Mouse (Mus musculus): ENCODE data around the gene Dtx2. TPM values are rescaled to one million over a fixed set of nuclear protein-coding genes. Genes with fewer than 3 reads are reported as not detected.

Dtx2 gene
- polyA plus RNA-seq, 1 experiment: 9.2 TPM

DNA sequence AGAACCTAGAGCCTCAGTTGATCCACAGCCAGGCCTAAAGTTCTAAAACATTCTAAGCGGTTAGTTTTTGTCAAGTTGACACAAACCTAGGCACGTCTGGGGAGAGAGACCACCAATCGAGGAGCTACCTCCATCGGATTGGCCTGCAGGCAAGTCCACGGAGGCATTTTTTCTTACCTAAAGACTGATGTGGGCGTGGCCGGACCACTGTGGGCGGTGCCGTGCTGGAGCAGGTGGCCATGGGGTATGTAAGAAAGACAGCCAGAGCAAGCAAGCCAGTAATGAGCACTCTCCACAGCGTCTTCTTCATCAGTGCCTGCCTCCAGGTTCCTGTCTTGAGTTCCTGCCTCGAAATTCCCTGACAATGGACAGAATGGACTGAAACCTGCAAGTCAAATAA lies 78.9 kb downstream of the Dtx2 start:
- TF ChIP-seq POLR2A (IDR thresholded peaks at IDR 0.05; ENCODE audit: borderline replicate concordance, insufficient read depth, low read length) (no peak), CTCF (IDR thresholded peaks at IDR 0.05; ENCODE audit: borderline replicate concordance, insufficient read depth, low read depth, low read length) (no peak)
- 63% methylated on average over 11 of the region's 11 CpGs for WGBS

DNA sequence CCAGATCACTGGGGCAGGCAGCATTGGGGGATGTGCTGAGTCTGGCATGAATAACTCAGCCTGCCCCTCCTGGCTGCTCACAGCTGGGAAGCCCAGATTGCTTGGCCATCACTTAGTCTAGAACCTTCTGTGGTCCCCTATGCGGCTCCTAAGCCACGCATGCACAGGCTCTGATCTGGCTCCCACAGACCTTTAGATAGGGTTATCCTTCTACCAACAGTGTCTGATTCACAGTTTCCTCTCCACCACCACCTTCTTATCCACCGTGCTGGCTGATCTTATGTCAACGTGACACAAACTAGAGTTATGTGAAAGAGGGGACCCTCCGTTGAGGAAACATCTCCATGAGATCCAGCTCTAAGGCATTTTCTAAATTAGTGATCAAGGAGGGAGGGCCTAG lies 80.5 kb downstream of the Dtx2 start:
- Histone ChIP-seq H3K4me1 (ENCODE audit: control insufficient read depth, insufficient read depth, low read length) (no peaks in the 10 kb centered on the region), H3K27me3 (ENCODE audit: control insufficient read depth, insufficient read depth, low read length) (no peaks in the 10 kb centered on the region), H3K4me3 (replicated peaks; ENCODE audit: insufficient read depth, low read depth, low read length) (no peak overlapping the region), H3K27ac (ENCODE audit: insufficient read depth, low read length) (no peak overlapping the region)
- WGBS: 84% methylated on average over 5 of the region's 5 CpGs
- DNase-seq: no peak
- TF ChIP-seq POLR2A (IDR thresholded peaks at IDR 0.05; ENCODE audit: borderline replicate concordance, insufficient read depth, low read length) (no peak), CTCF (IDR thresholded peaks at IDR 0.05; ENCODE audit: borderline replicate concordance, insufficient read depth, low read depth, low read length) (no peak)

More for the DNA sequence above, 78.9 kb downstream of the Dtx2 start:
- Histone ChIP-seq H3K4me1 (ENCODE audit: control insufficient read depth, insufficient read depth, low read length) (no peaks in the 10 kb centered on the region), H3K4me3 (replicated peaks; ENCODE audit: insufficient read depth, low read depth, low read length) (no peak overlapping the region), H3K27ac (ENCODE audit: insufficient read depth, low read length) (no peak overlapping the region), H3K27me3 (ENCODE audit: control insufficient read depth, insufficient read depth, low read length) (no peaks in the 10 kb centered on the region)
- no peak for DNase-seq

DNA sequence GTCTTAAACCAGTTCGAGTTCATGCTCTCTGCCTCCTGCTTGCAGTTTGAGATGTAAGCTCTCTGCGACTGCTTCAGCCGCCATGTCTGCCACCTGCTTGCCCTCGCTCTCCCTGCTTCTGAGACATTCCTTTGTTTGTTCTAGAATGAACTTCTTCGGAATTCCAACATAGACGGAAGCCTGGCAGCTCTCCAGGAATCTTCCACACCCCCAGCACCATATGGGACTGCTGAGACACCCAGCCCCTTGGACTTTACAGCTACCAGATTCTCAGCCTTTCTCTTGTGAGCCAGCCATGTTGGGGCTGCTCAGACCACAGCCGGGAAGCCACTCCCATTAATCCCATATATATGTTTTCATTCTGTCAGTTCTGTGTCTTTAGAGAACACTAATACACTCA lies 81.7 kb downstream of the Dtx2 start:
- DNase-seq: no peak

DNA sequence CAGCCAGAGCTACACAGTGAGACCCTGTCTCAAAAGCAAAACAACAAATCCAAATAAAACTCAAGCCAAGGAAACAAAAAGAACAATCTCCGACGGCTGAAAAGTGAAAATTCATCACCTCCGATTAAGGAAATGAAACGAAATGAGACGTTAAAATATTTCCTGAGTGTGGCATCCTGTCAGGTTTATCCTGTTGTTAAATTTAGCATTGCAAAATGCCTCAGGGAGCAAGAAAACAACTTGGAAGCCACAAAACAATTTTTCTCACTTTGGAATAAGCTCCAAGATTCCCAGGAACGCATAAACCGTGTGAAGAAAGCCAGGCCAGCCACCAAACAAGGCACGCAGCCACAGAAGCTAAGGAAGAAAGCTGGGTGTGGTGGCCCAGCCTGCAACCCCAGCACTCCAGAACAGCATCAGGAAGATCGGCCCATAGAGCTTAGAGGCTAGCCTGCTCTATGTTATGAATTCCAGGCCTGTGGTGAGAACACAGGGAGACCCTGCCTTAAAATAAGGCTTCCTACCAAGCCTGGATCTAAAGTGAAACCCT lies 82.5 kb downstream of the Dtx2 start:
- Histone ChIP-seq H3K27me3 (ENCODE audit: control insufficient read depth, insufficient read depth, low read length) (no peaks in the 10 kb centered on the region), H3K4me1 (ENCODE audit: control insufficient read depth, insufficient read depth, low read length) (no peaks in the 10 kb centered on the region), H3K4me3 (replicated peaks; ENCODE audit: insufficient read depth, low read depth, low read length) (no peak overlapping the region), H3K27ac (ENCODE audit: insufficient read depth, low read length) (no peak overlapping the region)
- DNase-seq: no peak
- WGBS: 83% methylated on average over 9 of the region's 9 CpGs
- TF ChIP-seq POLR2A (IDR thresholded peaks at IDR 0.05; ENCODE audit: borderline replicate concordance, insufficient read depth, low read length): no peak
- TF ChIP-seq CTCF (IDR thresholded peaks at IDR 0.05; ENCODE audit: borderline replicate concordance, insufficient read depth, low read depth, low read length): no peak

More for the DNA sequence above, 81.7 kb downstream of the Dtx2 start:
- 16% methylated on average over 7 of the region's 7 CpGs for WGBS
- Histone ChIP-seq H3K27me3 (ENCODE audit: control insufficient read depth, insufficient read depth, low read length) (no peaks in the 10 kb centered on the region), H3K4me1 (ENCODE audit: control insufficient read depth, insufficient read depth, low read length) (no peaks in the 10 kb centered on the region), H3K4me3 (replicated peaks; ENCODE audit: insufficient read depth, low read depth, low read length) (no peak overlapping the region), H3K27ac (ENCODE audit: insufficient read depth, low read length) (no peak overlapping the region)
- TF ChIP-seq CTCF (IDR thresholded peaks at IDR 0.05; ENCODE audit: borderline replicate concordance, insufficient read depth, low read depth, low read length) (no peak), POLR2A (IDR thresholded peaks at IDR 0.05; ENCODE audit: borderline replicate concordance, insufficient read depth, low read length) (no peak)

DNA sequence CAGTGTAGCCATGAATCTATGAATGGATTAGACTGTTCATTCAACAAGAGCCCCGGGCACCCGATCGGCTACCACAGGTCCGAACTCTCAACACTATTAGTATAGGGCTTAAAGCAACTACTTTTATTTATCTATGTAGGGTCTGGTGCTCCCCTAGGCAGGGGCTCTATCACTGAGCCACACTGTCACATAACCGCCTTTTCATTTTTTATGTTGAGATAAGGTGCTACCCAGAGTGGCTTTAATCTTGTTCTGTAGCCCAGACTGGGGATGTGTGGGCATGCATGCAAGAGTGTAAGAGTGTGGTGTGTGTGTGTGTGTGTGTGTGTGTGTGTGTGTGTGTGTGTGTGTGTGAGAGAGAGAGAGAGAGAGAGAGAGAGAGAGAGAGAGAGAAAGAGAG lies 83.5 kb downstream of the Dtx2 start:
- Histone ChIP-seq H3K27me3 (ENCODE audit: control insufficient read depth, insufficient read depth, low read length) (no peaks in the 10 kb centered on the region), H3K4me3 (replicated peaks; ENCODE audit: insufficient read depth, low read depth, low read length) (no peak overlapping the region), H3K27ac (ENCODE audit: insufficient read depth, low read length) (no peak overlapping the region), H3K4me1 (ENCODE audit: control insufficient read depth, insufficient read depth, low read length) (no peaks in the 10 kb centered on the region)
- no peak for TF ChIP-seq CTCF (IDR thresholded peaks at IDR 0.05; ENCODE audit: borderline replicate concordance, insufficient read depth, low read depth, low read length)
- WGBS: 96% methylated on average over 5 of the region's 5 CpGs
- no peak for DNase-seq

DNA sequence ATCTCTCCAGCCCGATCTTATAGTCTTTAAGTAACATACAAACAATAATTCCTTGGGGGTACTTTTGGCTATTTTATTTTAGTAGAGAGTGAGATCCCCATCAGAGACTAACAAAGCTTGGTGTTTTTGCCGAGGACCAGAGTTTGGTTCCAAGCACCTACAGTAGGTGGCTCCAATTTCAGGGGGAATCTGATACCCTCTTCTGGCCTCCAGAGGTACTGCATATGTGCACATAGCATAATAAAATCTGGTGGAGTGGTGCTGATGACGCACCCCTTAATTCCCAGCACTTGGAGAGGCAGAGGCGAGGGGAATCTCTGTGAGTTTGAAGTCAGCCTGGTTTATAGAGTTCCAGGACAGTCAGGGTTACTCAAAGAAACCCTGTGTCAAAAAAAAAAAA lies 87.7 kb downstream of the Dtx2 start:
- no peak for DNase-seq
- TF ChIP-seq CTCF (IDR thresholded peaks at IDR 0.05; ENCODE audit: borderline replicate concordance, insufficient read depth, low read depth, low read length): no peak
- no peak for TF ChIP-seq POLR2A (IDR thresholded peaks at IDR 0.05; ENCODE audit: borderline replicate concordance, insufficient read depth, low read length)
- H3K27ac ChIP-seq (ENCODE audit: insufficient read depth, low read length): no peak overlapping the region
- H3K4me1 ChIP-seq (ENCODE audit: control insufficient read depth, insufficient read depth, low read length): peaks cover 5% of the 10 kb centered on the region
- 87% methylated on average over 4 of the region's 4 CpGs for WGBS
- H3K4me3 ChIP-seq (replicated peaks; ENCODE audit: insufficient read depth, low read depth, low read length): no peak overlapping the region
- H3K27me3 ChIP-seq (ENCODE audit: control insufficient read depth, insufficient read depth, low read length): no peaks in the 10 kb centered on the region

Other genes with a start within 250 kb of the Dtx2 start
- gene Styxl1, start 216.4 kb upstream of the Dtx2 start, polyA plus RNA-seq (2012; rRNA removed): 0.26 and 0.62 TPM in 2 replicates
- 676 and 703 TPM in 2 replicates for gene Mdh2, start 216.3 kb upstream of the Dtx2 start, polyA plus RNA-seq (2012; rRNA removed)
- 123 and 131 TPM in 2 replicates for gene Srrm3, start 187.9 kb upstream of the Dtx2 start, polyA plus RNA-seq (2012; rRNA removed)
- 42.9 and 49.2 TPM in 2 replicates for gene Hspb1, start 106.9 kb upstream of the Dtx2 start, polyA plus RNA-seq (2012; rRNA removed)
- 445 and 493 TPM in 2 replicates for gene Ywhag, start 60.2 kb upstream of the Dtx2 start, polyA plus RNA-seq (2012; rRNA removed)
- 3.3 and 4.1 TPM in 2 replicates for gene Ssc4d, start 20.3 kb upstream of the Dtx2 start, polyA plus RNA-seq (2012; rRNA removed)
- 0.23 and 0.33 TPM in 2 replicates for gene Zp3, start 14.7 kb upstream of the Dtx2 start, polyA plus RNA-seq (2012; rRNA removed)
- gene Upk3b, start 43.7 kb downstream of the Dtx2 start, polyA plus RNA-seq (2012; rRNA removed): not detected in 2 replicates
- 1.0 and 1.1 TPM in 2 replicates for gene Upk3bl, start 59.7 kb downstream of the Dtx2 start, polyA plus RNA-seq (2012; rRNA removed)
- gene Rasa4, start 89.1 kb downstream of the Dtx2 start, polyA plus RNA-seq (2012; rRNA removed): 32.7 and 32.9 TPM in 2 replicates
- gene Polr2j, start 121.8 kb downstream of the Dtx2 start, polyA plus RNA-seq (2012; rRNA removed): 121 and 123 TPM in 2 replicates
- gene Lrwd1, start 141.3 kb downstream of the Dtx2 start, polyA plus RNA-seq (2012; rRNA removed): 21.5 and 23.7 TPM in 2 replicates
- gene Alkbh4, start 141.3 kb downstream of the Dtx2 start, polyA plus RNA-seq (2012; rRNA removed): 15.7 and 17.2 TPM in 2 replicates
- gene Orai2, start 175.9 kb downstream of the Dtx2 start, polyA plus RNA-seq (2012; rRNA removed): 64.9 and 66.9 TPM in 2 replicates
- 36.2 and 38.0 TPM in 2 replicates for gene Prkrip1, start 204.2 kb downstream of the Dtx2 start, polyA plus RNA-seq (2012; rRNA removed)